Mouse (Mus musculus): Measurements from ENCODE around the gene Tspan1.

The Tspan1 gene

GRCm38 (mm10) chr4:116167404-116167803, at the start of gene Tspan1:
Gene Tspan1, minus strand, starts transcription at chr4:116167601.
- peak; percentile 68 for DNase-seq

- DNase-seq = no peak
These were observed 49.6 kb upstream of the Tspan1 start for GRCm38 (mm10) chr4:116217046-116217445.

GRCm38 (mm10) chr4:116215895-116216605, 48.6 kb upstream of the Tspan1 start:
- no peak for DNase-seq

GRCm38 (mm10) chr4:116208891-116209290, 41.5 kb upstream of the Tspan1 start:
- no peak for DNase-seq

GRCm38 (mm10) chr4:116206531-116206930, 39.1 kb upstream of the Tspan1 start:
- no peak for DNase-seq

GRCm38 (mm10) chr4:116204422-116204821, 37.0 kb upstream of the Tspan1 start:
- DNase-seq = no peak

GRCm38 (mm10) chr4:116198422-116198821, 31.0 kb upstream of the Tspan1 start:
- DNase-seq = no peak

GRCm38 (mm10) chr4:116193583-116194383, 26.4 kb upstream of the Tspan1 start:
- no peak for DNase-seq

- no peak for DNase-seq
These were observed 25.0 kb upstream of the Tspan1 start for GRCm38 (mm10) chr4:116192286-116192835.

- no peak for DNase-seq
These were observed 17.7 kb upstream of the Tspan1 start for GRCm38 (mm10) chr4:116185083-116185482.

- DNase-seq = peak; percentile 51
These were observed 15.3 kb upstream of the Tspan1 start for GRCm38 (mm10) chr4:116182745-116183144.

- no peak for DNase-seq
These were observed 14.7 kb upstream of the Tspan1 start for GRCm38 (mm10) chr4:116182079-116182478.

- peak; percentile 81 for DNase-seq
These were observed 9.7 kb upstream of the Tspan1 start for GRCm38 (mm10) chr4:116177140-116177539.

GRCm38 (mm10) chr4:116176543-116176988, 9.2 kb upstream of the Tspan1 start:
- peak; percentile 83 for DNase-seq

GRCm38 (mm10) chr4:116175711-116176542, 8.5 kb upstream of the Tspan1 start:
- no peak for DNase-seq

GRCm38 (mm10) chr4:116175136-116175535, 7.7 kb upstream of the Tspan1 start:
- no peak for DNase-seq

GRCm38 (mm10) chr4:116174466-116175116, 7.2 kb upstream of the Tspan1 start:
- DNase-seq = peak; percentile 64

- DNase-seq = no peak
These were observed 6.4 kb upstream of the Tspan1 start for GRCm38 (mm10) chr4:116173752-116174151.

GRCm38 (mm10) chr4:116173072-116173471, 5.7 kb upstream of the Tspan1 start, which contains the start of the genes 1700042G07Rik and Gm49337:
Gene 1700042G07Rik, plus strand, starts transcription at chr4:116173372.
Gene Gm49337, plus strand, starts transcription at chr4:116173384.
- no peak for DNase-seq

- DNase-seq = no peak
These were observed 1.9 kb upstream of the Tspan1 start for GRCm38 (mm10) chr4:116169353-116169672.

GRCm38 (mm10) chr4:116168617-116169352, 1.4 kb upstream of the Tspan1 start:
- DNase-seq = peak; percentile 81
